Mouse (Mus musculus) limb, embryonic 13.5 days (tissue): ENCODE results near the gene Dnajc7. TPM values are rescaled to one million over a fixed set of nuclear protein-coding genes. Genes with fewer than 3 reads are reported as not detected.
"Not testable (repeated sequence)": the region's sequence is repeated elsewhere in the genome, so short reads cannot be mapped to it uniquely, and the experiment has no call there.

Experiments used
- ATAC-seq: fragments of 200-750 bp; cut with Nextera tagmentation; 2 replicates; pipeline ENCODE4 v1.8.0; 2017; ENCODE audit warnings: low read depth, moderate number of reproducible peaks, moderate TSS enrichment; ENCODE audit not compliant: low FRiP score
- H3K27ac ChIP-seq: fragments of 300-500 bp; sonication (generic); 2 replicates; pipeline ENCODE4 v1.5.1; 2015; ENCODE audit warnings: inconsistent platforms, mild to moderate bottlenecking, moderate library complexity
- H3K27me3 ChIP-seq: fragments of 300-500 bp; sonication (generic); 2 replicates; pipeline ENCODE4 v1.6.1; 2015; ENCODE audit warnings: mild to moderate bottlenecking, inconsistent platforms
- H3K36me3 ChIP-seq: fragments of 300-500 bp; sonication (generic); 2 replicates; pipeline ENCODE4 v1.6.1; 2015; ENCODE audit warnings: inconsistent platforms, mild to moderate bottlenecking, moderate library complexity
- H3K4me1 ChIP-seq: fragments of 300-500 bp; sonication (generic); 2 replicates; pipeline ENCODE4 v1.6.1; 2015; ENCODE audit warnings: inconsistent platforms
- H3K4me2 ChIP-seq: fragments of 300-500 bp; sonication (generic); replicated peaks from 2 replicates; pipeline ENCODE4 v1.6.1; 2015; ENCODE audit warnings: inconsistent platforms, mild to moderate bottlenecking, moderate library complexity
- H3K4me3 ChIP-seq: fragments of 300-500 bp; sonication (generic); 2 replicates; pipeline ENCODE4 v1.5.1; 2015; ENCODE audit warnings: moderate library complexity, mild to moderate bottlenecking, inconsistent platforms
- H3K9ac ChIP-seq: fragments of 300-500 bp; sonication (generic); 2 replicates; pipeline ENCODE4 v1.6.1; 2015; ENCODE audit warnings: mild to moderate bottlenecking, inconsistent platforms
- H3K9me3 ChIP-seq: fragments of 300-500 bp; sonication (generic); 2 replicates; pipeline ENCODE4 v1.6.1; 2016; ENCODE audit warnings: inconsistent platforms
- WGBS: fragments of 180-500 bp; shearing (Covaris S2); methylation state at CpG from one replicate; pipeline ENCODE4 v1.1.7; 2015; 5-methylcytosine and 5-hydroxymethylcytosine counted together
- polyA plus RNA-seq: library from polyadenylated mRNA; unstranded; fragments of >200 nt; fragmentation: Nextera tagmentation; extraction: Ambion mirVana; gene quantifications from 2 replicates; pipeline ENCODE4 v1.2.1, GENCODE M21; 2015

Dnajc7 gene
- polyA plus RNA-seq, 1 experiment from 2014 or later = 283 TPM

GRCm38 (mm10) chr11:100628056-100628455 is 8.1 kb upstream of the Dnajc7 start:
- WGBS = 93% methylated on average over 5 of the region's 5 CpGs
- Histone ChIP-seq H3K9me3 (no peaks in the 10 kb centered on the region), H3K9ac (no peak overlapping the region), H3K36me3 (peaks cover 29% of the 10 kb centered on the region), H3K27me3 (0 out of 2 replicates have a peak, but pooled peaks cover 11% of the 10 kb centered on the region), H3K4me3 (no peak overlapping the region), H3K27ac (no peak overlapping the region), H3K4me1 (peaks cover 12% of the 10 kb centered on the region), H3K4me2 (no peak overlapping the region)
- no peak for ATAC-seq

GRCm38 (mm10) chr11:100626701-100627195 is 6.8 kb upstream of the Dnajc7 start:
- Histone ChIP-seq H3K4me3 (no peak overlapping the region), H3K27me3 (0 out of 2 replicates have a peak, but pooled peaks cover 5% of the 10 kb centered on the region), H3K9me3 (no peaks in the 10 kb centered on the region), H3K4me1 (peaks cover 16% of the 10 kb centered on the region), H3K27ac (no peak overlapping the region), H3K36me3 (peaks cover 29% of the 10 kb centered on the region), H3K9ac (no peak overlapping the region), H3K4me2 (no peak overlapping the region)
- ATAC-seq = peak; percentile 37; the same call in 1 of the 2 replicates
- 18% methylated on average over 9 of the region's 9 CpGs for WGBS

- H3K4me1 ChIP-seq = peaks cover 16% of the 10 kb centered on the region
- no peak overlapping the region for H3K9ac ChIP-seq
- no peak for ATAC-seq
- H3K9me3 ChIP-seq = no peaks in the 10 kb centered on the region
- H3K4me3 ChIP-seq = no peak overlapping the region
- H3K27me3 ChIP-seq = 0 out of 2 replicates have a peak, but pooled peaks cover 5% of the 10 kb centered on the region
- WGBS = 95% methylated on average over 23 of the region's 23 CpGs
- no peak overlapping the region for H3K4me2 ChIP-seq
- peaks cover 29% of the 10 kb centered on the region for H3K36me3 ChIP-seq
- H3K27ac ChIP-seq = no peak overlapping the region
These were observed 6.1 kb upstream of the Dnajc7 start for GRCm38 (mm10) chr11:100625754-100626700.

GRCm38 (mm10) chr11:100623867-100624266 is 3.9 kb upstream of the Dnajc7 start:
- peaks cover 21% of the 10 kb centered on the region for H3K4me1 ChIP-seq
- H3K4me2 ChIP-seq = peak overlapping the region; percentile 71
- peaks cover 29% of the 10 kb centered on the region for H3K36me3 ChIP-seq
- H3K27ac ChIP-seq = no peak overlapping the region
- H3K9me3 ChIP-seq = no peaks in the 10 kb centered on the region
- H3K4me3 ChIP-seq = peak overlapping the region; percentile 78
- H3K9ac ChIP-seq = peak overlapping the region; percentile 84
- no peaks in the 10 kb centered on the region for H3K27me3 ChIP-seq
- 37% methylated on average over 5 of the region's 5 CpGs for WGBS
- ATAC-seq = no peak

GRCm38 (mm10) chr11:100622714-100623113 is 2.7 kb upstream of the Dnajc7 start:
- Histone ChIP-seq H3K4me1 (peaks cover 29% of the 10 kb centered on the region), H3K36me3 (peaks cover 29% of the 10 kb centered on the region), H3K9me3 (no peaks in the 10 kb centered on the region), H3K4me2 (peak overlapping the region; percentile 71), H3K9ac (peak overlapping the region; percentile 84), H3K27ac (peak overlapping the region; percentile 79), H3K27me3 (no peaks in the 10 kb centered on the region), H3K4me3 (peak overlapping the region; percentile 78)
- WGBS = under 1% methylated on average over 24 of the region's 24 CpGs
- peak; percentile 74 for ATAC-seq

- peak overlapping the region; percentile 95 for H3K4me3 ChIP-seq
- peak overlapping the region; percentile 95 for H3K27ac ChIP-seq
- ATAC-seq = peak; percentile 96
- under 1% methylated on average over 40 of the region's 40 CpGs for WGBS
- H3K4me1 ChIP-seq = peaks cover 32% of the 10 kb centered on the region
- H3K27me3 ChIP-seq = no peaks in the 10 kb centered on the region
- H3K36me3 ChIP-seq = peaks cover 7% of the 10 kb centered on the region
- H3K4me2 ChIP-seq = peak overlapping the region; percentile 86
- peak overlapping the region; percentile 92 for H3K9ac ChIP-seq
- no peaks in the 10 kb centered on the region for H3K9me3 ChIP-seq
These were observed 438 bp downstream of the Dnajc7 start for GRCm38 (mm10) chr11:100619485-100619975.

GRCm38 (mm10) chr11:100618761-100619484 is 1.0 kb downstream of the Dnajc7 start, which contains the start of gene Nkiras2:
TSS of gene Nkiras2 (plus strand) at chr11:100619244.
- no peaks in the 10 kb centered on the region for H3K9me3 ChIP-seq
- peaks cover 27% of the 10 kb centered on the region for H3K4me1 ChIP-seq
- under 1% methylated on average over 36 of the region's 36 CpGs for WGBS
- H3K27ac ChIP-seq = peak within 1 kb of the TSS; percentile 95
- peak within 1 kb of the TSS; percentile 86 for H3K4me2 ChIP-seq
- peak within 1 kb of the TSS; percentile 92 for H3K9ac ChIP-seq
- peak within 1 kb of the TSS; percentile 95 for H3K4me3 ChIP-seq
- H3K27me3 ChIP-seq = no peaks in the 10 kb centered on the region
- ATAC-seq = peak; percentile 52
- H3K36me3 ChIP-seq = peaks cover 6% of the 10 kb centered on the region

- peaks cover 7% of the 10 kb centered on the region for H3K36me3 ChIP-seq
- no peak overlapping the region for H3K9ac ChIP-seq
- H3K4me3 ChIP-seq = peak overlapping the region; percentile 95
- WGBS = 82% methylated on average over 4 of the region's 4 CpGs
- no peaks in the 10 kb centered on the region for H3K9me3 ChIP-seq
- no peak overlapping the region for H3K27ac ChIP-seq
- peaks cover 19% of the 10 kb centered on the region for H3K4me1 ChIP-seq
- H3K4me2 ChIP-seq = peak overlapping the region; percentile 86
- H3K27me3 ChIP-seq = no peaks in the 10 kb centered on the region
- no peak for ATAC-seq
These were observed 2.5 kb downstream of the Dnajc7 start for GRCm38 (mm10) chr11:100617480-100617879.

- Histone ChIP-seq H3K4me1 (peaks cover 17% of the 10 kb centered on the region), H3K36me3 (peaks cover 13% of the 10 kb centered on the region)
- not testable (repeated sequence) for H3K4me2 ChIP-seq, H3K9ac ChIP-seq, H3K4me3 ChIP-seq, H3K27me3 ChIP-seq, H3K27ac ChIP-seq, H3K9me3 ChIP-seq, ATAC-seq
- 94% methylated on average over 7 of the region's 7 CpGs for WGBS
These were observed 3.1 kb downstream of the Dnajc7 start for GRCm38 (mm10) chr11:100616836-100617235.

GRCm38 (mm10) chr11:100616332-100616731 is 3.6 kb downstream of the Dnajc7 start:
- H3K4me3 ChIP-seq = no peak overlapping the region
- ATAC-seq = no peak
- no peak overlapping the region for H3K9ac ChIP-seq
- peaks cover 17% of the 10 kb centered on the region for H3K4me1 ChIP-seq
- H3K27me3 ChIP-seq = no peaks in the 10 kb centered on the region
- H3K36me3 ChIP-seq = peaks cover 16% of the 10 kb centered on the region
- no peak overlapping the region for H3K27ac ChIP-seq
- H3K9me3 ChIP-seq = no peaks in the 10 kb centered on the region
- no peak overlapping the region for H3K4me2 ChIP-seq
- WGBS = 91% methylated on average over 5 of the region's 5 CpGs

GRCm38 (mm10) chr11:100613241-100613640 is 6.7 kb downstream of the Dnajc7 start:
- Histone ChIP-seq H3K9me3 (no peaks in the 10 kb centered on the region), H3K9ac (no peak overlapping the region), H3K4me1 (peaks cover 13% of the 10 kb centered on the region), H3K4me2 (no peak overlapping the region), H3K36me3 (peaks cover 22% of the 10 kb centered on the region), H3K27ac (no peak overlapping the region), H3K27me3 (no peaks in the 10 kb centered on the region), H3K4me3 (no peak overlapping the region)
- ATAC-seq = no peak
- 85% methylated on average over 3 of the region's 3 CpGs for WGBS
